Mouse (Mus musculus) kidney, embryonic 16.5 days (tissue): ENCODE data around the gene Prr23a1. TPM values are rescaled to one million over a fixed set of nuclear protein-coding genes. Genes with fewer than 3 reads are reported as not detected.

ENCODE experiments used
- ATAC-seq: fragments of 200-750 bp; cut with Nextera tagmentation; 2 replicates; pipeline ENCODE4 v1.8.0; 2017; ENCODE audit warnings: moderate TSS enrichment; ENCODE audit not compliant: low FRiP score, low TSS enrichment
- H3K27ac ChIP-seq: fragments of 300-500 bp; sonication (generic); 2 replicates; pipeline ENCODE4 v1.5.1; 2014; ENCODE audit warnings: low read length
- H3K27me3 ChIP-seq: fragments of 300-500 bp; sonication (generic); 2 replicates; pipeline ENCODE4 v1.6.1; 2014; ENCODE audit warnings: low read length, control low read depth, mixed read lengths; ENCODE audit not compliant: insufficient read depth
- H3K36me3 ChIP-seq: fragments of 300-500 bp; sonication (generic); 2 replicates; pipeline ENCODE4 v1.6.1; 2014; ENCODE audit warnings: low read length, control low read depth, mixed read lengths; ENCODE audit not compliant: insufficient read depth
- H3K4me1 ChIP-seq: fragments of 300-500 bp; sonication (generic); 2 replicates; pipeline ENCODE4 v1.6.1; 2014; ENCODE audit warnings: low read length, control low read depth, mixed read lengths; ENCODE audit not compliant: insufficient read depth
- H3K4me2 ChIP-seq: fragments of 300-500 bp; sonication (generic); replicated peaks from 2 replicates; pipeline ENCODE4 v1.6.1; 2014; ENCODE audit warnings: low read depth, low read length
- H3K4me3 ChIP-seq: fragments of 300-500 bp; sonication (generic); 2 replicates; pipeline ENCODE4 v1.5.1; 2014; ENCODE audit warnings: mild to moderate bottlenecking, low read length
- H3K9ac ChIP-seq: fragments of 300-500 bp; sonication (generic); replicated peaks from 2 replicates; pipeline ENCODE4 v1.6.1; 2014; ENCODE audit warnings: low read length
- H3K9me3 ChIP-seq: fragments of 300-500 bp; sonication (generic); 2 replicates; pipeline ENCODE4 v1.6.1; 2016; ENCODE audit warnings: low read length, control low read depth
- WGBS: fragments of 180-500 bp; shearing (Covaris S2); extraction: QIAGEN DNeasy Blood & Tissue Kit; methylation state at CpG from one replicate; pipeline ENCODE4 v1.1.7; 2014; 5-methylcytosine and 5-hydroxymethylcytosine counted together
- polyA plus RNA-seq: library from polyadenylated mRNA; unstranded; fragments of >200 nt; fragmentation: Nextera tagmentation; extraction: Ambion mirVana; gene quantifications from 2 replicates; pipeline ENCODE4 v1.2.1, GENCODE M21; 2015

The Prr23a1 gene
- polyA plus RNA-seq, 1 experiment from 2014 or later = not detected

GRCm38 (mm10) chr9:98819481-98819880, 22.8 kb upstream of the Prr23a1 start:
- no peak overlapping the region for H3K4me3 ChIP-seq
- no peaks in the 10 kb centered on the region for H3K4me1 ChIP-seq
- H3K4me2 ChIP-seq = no peak overlapping the region
- H3K9me3 ChIP-seq = peaks cover 8% of the 10 kb centered on the region; the same call in 1 of the 2 replicates
- H3K9ac ChIP-seq = no peak overlapping the region
- no peak for ATAC-seq
- 74% methylated on average over 2 of the region's 2 CpGs for WGBS
- no peaks in the 10 kb centered on the region for H3K27me3 ChIP-seq
- H3K36me3 ChIP-seq = no peaks in the 10 kb centered on the region
- no peak overlapping the region for H3K27ac ChIP-seq

DNA sequence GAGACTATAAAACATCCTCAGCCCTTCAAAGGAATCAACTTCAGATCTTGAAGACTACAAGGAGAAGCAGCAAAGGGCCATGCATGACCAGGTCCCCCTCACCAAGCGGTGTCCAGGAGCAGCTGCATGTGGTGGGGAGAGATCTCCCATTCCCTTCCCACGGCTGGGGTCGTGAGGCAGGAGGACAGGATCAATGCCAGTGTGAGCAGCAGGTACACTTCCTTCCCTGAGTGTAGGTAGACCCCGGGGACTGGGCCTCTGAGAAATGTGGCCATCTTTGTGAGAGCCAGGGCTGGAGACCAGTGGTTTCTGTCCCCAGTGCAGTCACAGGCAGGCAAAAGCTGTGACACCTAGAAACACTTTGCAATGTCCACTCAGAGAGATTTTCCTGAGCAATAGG, 21.8 kb upstream of the Prr23a1 start:
- Histone ChIP-seq H3K4me1 (no peaks in the 10 kb centered on the region), H3K27me3 (no peaks in the 10 kb centered on the region), H3K9ac (no peak overlapping the region), H3K27ac (no peak overlapping the region), H3K9me3 (peaks cover 8% of the 10 kb centered on the region; the same call in 1 of the 2 replicates), H3K4me2 (no peak overlapping the region), H3K36me3 (no peaks in the 10 kb centered on the region), H3K4me3 (no peak overlapping the region)
- ATAC-seq = no peak
- 95% methylated on average over 4 of the region's 4 CpGs for WGBS

- no peaks in the 10 kb centered on the region for H3K4me1 ChIP-seq
- no peak overlapping the region for H3K9ac ChIP-seq
- no peak for ATAC-seq
- H3K4me2 ChIP-seq = no peak overlapping the region
- H3K9me3 ChIP-seq = peaks cover 8% of the 10 kb centered on the region; the same call in 1 of the 2 replicates
- H3K4me3 ChIP-seq = no peak overlapping the region
- H3K36me3 ChIP-seq = no peaks in the 10 kb centered on the region
- no peaks in the 10 kb centered on the region for H3K27me3 ChIP-seq
- H3K27ac ChIP-seq = no peak overlapping the region
These were observed 21.2 kb upstream of the Prr23a1 start for GRCm38 (mm10) chr9:98821067-98821466.

DNA sequence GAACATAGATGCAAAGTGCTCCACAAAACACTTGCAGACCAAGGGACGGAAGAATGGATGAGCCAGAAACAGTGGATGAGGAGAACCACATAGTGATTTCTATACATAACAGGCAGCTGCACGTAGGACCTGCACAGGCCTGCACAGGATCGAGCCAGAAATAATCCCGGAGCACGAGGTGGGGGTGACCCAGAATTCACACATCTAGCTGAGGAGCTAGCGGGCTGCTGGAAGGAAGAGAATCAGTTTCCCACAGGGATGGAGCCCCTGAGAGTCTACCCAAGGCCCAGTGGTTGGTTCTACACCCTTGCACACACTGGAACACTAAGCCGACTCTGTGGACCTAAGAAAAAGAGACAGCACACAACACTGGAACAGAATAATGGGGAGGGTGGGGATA, 18.5 kb upstream of the Prr23a1 start:
- H3K27ac ChIP-seq = no peak overlapping the region
- WGBS = 92% methylated on average over 7 of the region's 7 CpGs
- H3K9ac ChIP-seq = no peak overlapping the region
- peaks cover 8% of the 10 kb centered on the region; the same call in 1 of the 2 replicates for H3K9me3 ChIP-seq
- H3K36me3 ChIP-seq = no peaks in the 10 kb centered on the region
- no peak overlapping the region for H3K4me2 ChIP-seq
- no peak overlapping the region for H3K4me3 ChIP-seq
- H3K4me1 ChIP-seq = no peaks in the 10 kb centered on the region
- no peaks in the 10 kb centered on the region for H3K27me3 ChIP-seq
- no peak for ATAC-seq

- Histone ChIP-seq H3K9me3 (no peaks in the 10 kb centered on the region), H3K4me3 (no peak overlapping the region), H3K9ac (no peak overlapping the region), H3K27me3 (no peaks in the 10 kb centered on the region), H3K27ac (no peak overlapping the region), H3K4me2 (no peak overlapping the region), H3K36me3 (no peaks in the 10 kb centered on the region), H3K4me1 (peaks cover 3% of the 10 kb centered on the region; the same call in 1 of the 2 replicates)
- 14% methylated on average over 5 of the region's 5 CpGs for whole genome bisulfite sequencing
- peak; percentile 65 for ATAC-seq
These were observed 12.8 kb upstream of the Prr23a1 start for GRCm38 (mm10) chr9:98829508-98829907.

DNA sequence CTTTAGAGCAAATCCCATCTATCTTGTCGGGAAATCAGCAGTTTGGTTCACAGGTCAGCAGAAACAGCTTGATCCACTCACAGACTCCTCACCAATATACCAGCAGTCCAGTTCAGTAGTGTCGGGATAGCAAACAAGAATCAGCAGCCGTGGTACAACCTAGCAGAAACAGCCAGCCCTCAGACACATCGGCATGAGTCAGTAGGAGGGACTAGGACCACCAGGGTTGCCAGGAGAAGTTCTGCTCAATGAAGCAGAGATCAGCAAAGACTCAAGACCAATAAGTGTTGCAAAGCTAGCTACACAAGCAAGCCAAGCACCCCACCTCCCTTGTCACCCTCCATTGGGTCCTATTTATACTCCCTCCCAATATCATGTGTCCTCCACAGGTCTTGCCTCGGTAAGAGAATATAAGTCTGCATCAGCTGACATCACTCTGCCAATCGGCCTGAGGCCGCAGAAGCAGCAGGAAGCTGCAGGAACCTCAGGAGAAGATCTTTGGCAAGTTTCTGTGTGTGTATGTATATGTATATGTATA, 4.7 kb upstream of the Prr23a1 start:
- Histone ChIP-seq H3K9me3 (peaks cover 3% of the 10 kb centered on the region; the same call in 1 of the 2 replicates), H3K36me3 (no peaks in the 10 kb centered on the region), H3K9ac (no peak overlapping the region), H3K4me3 (no peak overlapping the region), H3K27me3 (no peaks in the 10 kb centered on the region), H3K27ac (no peak overlapping the region), H3K4me2 (no peak overlapping the region), H3K4me1 (no peaks in the 10 kb centered on the region)
- ATAC-seq = peak; percentile 95
- WGBS = 35% methylated on average over 7 of the region's 7 CpGs

DNA sequence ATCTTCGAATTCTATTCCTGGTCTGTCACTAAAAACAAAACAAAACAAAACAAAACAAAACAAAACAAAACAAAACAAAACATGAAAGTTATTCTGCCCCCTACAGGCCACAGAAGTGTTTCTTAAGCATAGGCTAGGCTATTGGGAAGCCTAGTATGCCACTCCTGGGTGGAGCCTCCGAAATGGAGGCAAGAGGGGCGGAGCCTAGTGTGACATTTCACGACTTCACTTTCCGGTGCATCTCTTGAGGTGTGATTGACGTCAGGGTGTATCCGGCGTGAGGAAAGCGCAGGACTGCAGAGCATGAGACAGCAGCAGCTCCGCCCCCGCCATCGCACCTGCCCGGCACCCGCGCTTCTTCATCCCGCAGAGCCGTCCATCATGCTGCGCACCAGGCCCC, 13.9 kb downstream of the Prr23a1 start, which contains the start of gene Prr23a2:
Gene Prr23a2 (plus strand): TSS at position 285 of the 400 bp plus-strand sequence.
- WGBS = 76% methylated on average over 18 of the region's 18 CpGs
- ATAC-seq = no peak
- Histone ChIP-seq H3K4me3 (no peak within 1 kb of the TSS), H3K27ac (no peak within 1 kb of the TSS), H3K4me1 (no peaks in the 10 kb centered on the region), H3K9ac (no peak within 1 kb of the TSS), H3K9me3 (no peaks in the 10 kb centered on the region), H3K27me3 (no peaks in the 10 kb centered on the region), H3K36me3 (no peaks in the 10 kb centered on the region), H3K4me2 (no peak within 1 kb of the TSS)

DNA sequence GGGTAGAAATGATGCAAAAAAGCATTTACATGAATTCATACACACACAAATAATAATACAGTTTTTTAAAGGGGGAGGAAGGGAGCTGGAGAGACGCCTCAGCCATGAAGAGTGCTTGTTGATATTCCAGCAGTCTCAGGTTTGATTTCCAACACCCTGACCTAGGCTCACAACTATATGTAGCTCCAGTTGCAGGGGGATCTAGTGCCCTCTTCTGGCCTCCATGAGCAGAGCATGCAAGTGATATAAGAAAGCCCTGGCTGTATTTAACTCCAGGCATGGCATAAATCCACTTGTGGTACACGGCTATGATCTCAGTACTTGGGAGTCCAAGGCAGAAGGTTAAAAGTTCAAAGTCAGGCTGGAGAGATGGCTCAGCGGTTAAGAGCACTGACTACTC, 21.2 kb downstream of the Prr23a1 start:
- H3K4me3 ChIP-seq = no peak overlapping the region
- H3K4me2 ChIP-seq = no peak overlapping the region
- no peaks in the 10 kb centered on the region for H3K27me3 ChIP-seq
- no peaks in the 10 kb centered on the region for H3K36me3 ChIP-seq
- WGBS = 71% methylated on average over 3 of the region's 3 CpGs
- 0 out of 2 replicates have a peak, but pooled peaks cover 2% of the 10 kb centered on the region for H3K9me3 ChIP-seq
- no peak for ATAC-seq
- H3K4me1 ChIP-seq = no peaks in the 10 kb centered on the region
- H3K27ac ChIP-seq = no peak overlapping the region
- H3K9ac ChIP-seq = no peak overlapping the region

DNA sequence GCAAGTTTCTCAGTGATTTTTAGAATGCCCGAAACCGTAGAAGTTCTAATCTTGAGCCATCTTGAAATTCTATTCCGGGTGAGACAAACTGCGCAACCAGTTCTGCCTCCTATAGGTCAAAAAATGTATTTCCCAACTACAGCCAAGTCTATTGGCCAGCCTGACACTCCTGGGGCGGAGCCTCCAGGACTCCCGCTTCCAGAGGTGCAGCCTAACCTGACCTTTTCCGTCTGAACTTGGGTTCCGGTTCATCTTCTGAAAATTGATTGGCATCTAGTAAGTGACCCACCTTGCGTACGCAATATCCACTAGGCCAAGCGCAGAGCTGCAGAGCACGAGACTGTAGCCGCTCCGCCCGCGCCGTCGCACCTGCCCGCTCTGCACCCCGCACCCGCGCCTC, 22.3 kb downstream of the Prr23a1 start, which contains the start of gene Prr23a3:
Gene Prr23a3 (plus strand): TSS at position 197 of the 400 bp plus-strand sequence.
- no peaks in the 10 kb centered on the region for H3K27me3 ChIP-seq
- H3K4me2 ChIP-seq = no peak within 1 kb of the TSS
- ATAC-seq = no peak
- H3K4me3 ChIP-seq = no peak within 1 kb of the TSS
- WGBS = 56% methylated on average over 22 of the region's 22 CpGs
- H3K36me3 ChIP-seq = no peaks in the 10 kb centered on the region
- no peaks in the 10 kb centered on the region for H3K4me1 ChIP-seq
- 0 out of 2 replicates have a peak, but pooled peaks cover 2% of the 10 kb centered on the region for H3K9me3 ChIP-seq
- no peak within 1 kb of the TSS for H3K9ac ChIP-seq
- H3K27ac ChIP-seq = no peak within 1 kb of the TSS
